Mouse (Mus musculus): ENCODE measurements around the gene Rgs7.

Rgs7 gene

GRCm38 (mm10) chr1:175028716-175029204, 463.5 kb downstream of the Rgs7 start:
- DNase-seq (ENCODE audit: low spot score in 2 of 2) = no peak

- DNase-seq (ENCODE audit: low spot score in 2 of 2) = no peak
Measured at GRCm38 (mm10) chr1:175028267-175028666, 464.0 kb downstream of the Rgs7 start.

- no peak for DNase-seq (ENCODE audit: low spot score in 2 of 2)
Measured at GRCm38 (mm10) chr1:175025781-175026309, 466.5 kb downstream of the Rgs7 start.

- no peak for DNase-seq (ENCODE audit: low spot score in 2 of 2)
Measured at GRCm38 (mm10) chr1:175024136-175024535, 468.2 kb downstream of the Rgs7 start.

Measured in urinary bladder, adult 18-20 months (tissue).